Mouse (Mus musculus): Measurements from ENCODE around the gene Tnp2.
A peak's percentile ranks its signal among the peaks of the same experiment; 100 is the strongest.

GRCm38 (mm10) chr16:10738866-10739265 is 49.6 kb downstream of the Tnp2 start:
- no peak for TF ChIP-seq POLR2A (IDR thresholded peaks at IDR 0.05; ENCODE audit: insufficient read length, low read depth)
- TF ChIP-seq TCF12 (IDR thresholded peaks at IDR 0.05; ENCODE audit: insufficient read depth, poor library complexity, severe bottlenecking), result no peak
- peak in 1 of 3 experiments; percentile 45 for TF ChIP-seq MYOG (IDR thresholded peaks at IDR 0.05; ENCODE audit: control insufficient read depth in 1 of 3, insufficient read depth in 1 of 3, insufficient read length in 2 of 3, low read depth in 2 of 3)
- no peak for TF ChIP-seq REST (IDR thresholded peaks at IDR 0.05; ENCODE audit: insufficient read depth, insufficient read length)
- TF ChIP-seq E2F4 (IDR thresholded peaks at IDR 0.05; ENCODE audit: insufficient read depth), result no peak
- TF ChIP-seq POLR2AphosphoS2 (IDR thresholded peaks at IDR 0.05; ENCODE audit: insufficient read length, low read depth), result no peak
- no peak for TF ChIP-seq USF1 (IDR thresholded peaks at IDR 0.05; ENCODE audit: low read depth)
- no peak for TF ChIP-seq MYOD1 (IDR thresholded peaks at IDR 0.05; ENCODE audit: control insufficient read depth in 1 of 3, insufficient read length in 2 of 3, low read depth in 2 of 3)
- no peak for TF ChIP-seq SRF (IDR thresholded peaks at IDR 0.05; ENCODE audit: control insufficient read depth, insufficient read length, low read depth)
- TF ChIP-seq CEBPB (IDR thresholded peaks at IDR 0.05; ENCODE audit: insufficient read depth, poor library complexity, severe bottlenecking), result no peak
- TF ChIP-seq TCF3 (IDR thresholded peaks at IDR 0.05; ENCODE audit: insufficient read length, low read depth), result no peak
- no peak for TF ChIP-seq MAX (IDR thresholded peaks at IDR 0.05; ENCODE audit: low read depth)
